Mouse (Mus musculus) central nervous system, embryonic 14 days (tissue): ENCODE results near the gene Praf2. TPM values are rescaled to one million over a fixed set of nuclear protein-coding genes. Genes with fewer than 3 reads are reported as not detected.

ENCODE experiments used
- polyA plus RNA-seq: library from polyadenylated mRNA; depleted of rRNA; stranded (reverse); fragments of >200 nt; gene quantifications from 2 replicates; pipeline ENCODE4 v1.2.3, GENCODE M21; 2012; rRNA removed

Gene Praf2
- 99.6 and 106 TPM in 2 replicates for polyA plus RNA-seq

GRCm38 (mm10) chrX:7728215-7728921, at the start of gene Praf2:
TSS of gene Praf2 (plus strand) at chrX:7728439.

DNA sequence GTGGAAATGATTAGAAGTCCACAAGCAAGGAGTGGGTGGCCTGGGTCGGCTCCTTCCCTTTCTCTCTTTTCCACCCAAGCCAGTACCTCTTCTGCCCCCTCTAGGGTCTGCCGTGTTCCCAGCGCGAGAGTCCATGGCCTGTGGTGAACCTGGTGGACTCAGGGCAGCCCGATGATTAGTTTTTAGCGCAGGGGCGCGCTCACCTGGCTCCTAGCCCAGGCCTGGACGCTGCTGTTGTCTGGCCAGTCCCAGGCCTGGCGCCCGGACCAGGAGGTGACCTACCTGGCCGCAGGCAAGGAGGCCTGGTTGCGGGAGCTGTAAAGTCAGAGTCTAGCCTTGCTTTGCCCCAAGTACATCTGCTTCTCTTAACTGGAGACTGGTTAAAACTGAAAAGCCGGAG, 47.4 kb upstream of the Praf2 start, which contains the start of gene Magix:
TSS of gene Magix (minus strand) at position 388 of the 400 bp plus-strand sequence.

DNA sequence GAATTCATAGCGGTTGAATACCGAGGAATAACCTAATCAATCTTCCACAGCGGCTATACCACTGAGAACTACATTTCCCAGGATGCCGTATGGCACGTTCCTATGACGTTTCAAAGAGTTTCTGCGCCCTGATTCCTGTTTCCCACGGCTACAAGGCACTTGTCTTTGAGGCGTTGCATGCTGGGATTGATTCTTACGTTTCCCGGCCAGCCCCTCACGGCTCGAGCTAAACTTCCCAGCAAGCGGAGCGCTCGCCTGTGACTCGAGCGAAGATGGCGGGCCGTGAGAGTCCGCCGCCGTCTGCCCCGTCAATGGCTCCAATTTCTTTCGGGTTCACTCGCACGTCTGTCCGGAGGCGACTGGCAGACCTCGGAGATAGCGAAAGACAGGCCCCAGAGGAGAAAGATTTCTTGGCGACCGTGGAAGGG, 31.3 kb upstream of the Praf2 start, which contains the start of gene Gpkow:
TSS of gene Gpkow (plus strand) at position 178 of the 428 bp plus-strand sequence.

GRCm38 (mm10) chrX:7714135-7714899, 13.9 kb upstream of the Praf2 start, which contains the start of gene Wdr45:
TSS of gene Wdr45 (plus strand) at chrX:7714333.

GRCm38 (mm10) chrX:7721514-7722281, 6.5 kb upstream of the Praf2 start, which contains the start of gene Gm45208:
TSS of gene Gm45208 (plus strand) at chrX:7722245.

DNA sequence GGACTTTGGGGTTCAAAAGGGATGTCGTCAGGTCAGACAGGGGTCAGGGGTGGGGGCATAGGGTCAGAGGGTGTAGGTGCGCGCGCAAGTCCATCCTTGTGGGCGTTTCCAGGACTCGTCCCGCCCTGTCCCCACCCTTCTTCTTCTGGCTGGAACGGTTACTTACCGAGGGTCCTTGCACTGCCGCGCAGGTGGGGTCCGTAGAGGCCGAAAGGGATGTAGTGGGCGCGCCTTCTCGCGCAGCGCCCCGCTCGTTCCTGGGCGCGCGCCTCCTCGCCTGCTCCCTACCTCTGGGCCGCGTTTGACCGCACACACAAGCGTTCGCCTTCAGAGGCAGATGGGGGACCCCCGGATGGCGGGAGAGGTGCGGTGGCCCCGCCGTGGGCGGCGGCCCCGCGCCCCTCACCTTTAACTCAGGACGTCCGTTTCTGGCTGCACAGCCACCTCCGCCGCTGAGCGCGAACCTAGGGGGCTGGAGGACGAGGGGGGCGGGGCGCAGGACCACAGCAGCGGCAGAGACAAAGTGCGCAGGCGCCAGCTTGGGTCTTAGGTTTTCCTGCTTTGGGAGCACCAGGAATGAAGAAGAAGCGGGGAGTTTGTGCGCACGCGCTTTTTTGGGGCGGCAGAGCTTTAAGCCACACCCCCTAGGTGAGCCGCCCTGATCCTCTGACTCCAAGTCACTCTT, 22.3 kb downstream of the Praf2 start, which contains the start of gene Ccdc120:
TSS of gene Ccdc120 (minus strand) at position 474 of the 685 bp plus-strand sequence.

GRCm38 (mm10) chrX:7762137-7762920, 34.1 kb downstream of the Praf2 start, which contains the start of gene Tfe3:
TSS of gene Tfe3 (plus strand) at chrX:7762560.

Other genes starting within 250 kb of the Praf2 start
- 0.05 and 0.10 TPM in 2 replicates for gene Foxp3, start 154.8 kb upstream of the Praf2 start, polyA plus RNA-seq
- 8.5 and 9.5 TPM in 2 replicates for gene Ppp1r3f, start 154.2 kb upstream of the Praf2 start, polyA plus RNA-seq
- gene Ccdc22, start 122.9 kb upstream of the Praf2 start, polyA plus RNA-seq: 31.5 and 35.4 TPM in 2 replicates
- 0.18 and 0.19 TPM in 2 replicates for gene Cacna1f, start 121.4 kb upstream of the Praf2 start, polyA plus RNA-seq
- 161 and 177 TPM in 2 replicates for gene Syp, start 90.0 kb upstream of the Praf2 start, polyA plus RNA-seq
- gene Prickle3, start 71.2 kb upstream of the Praf2 start, polyA plus RNA-seq: 3.5 and 6.4 TPM in 2 replicates
- 46.2 and 64.5 TPM in 2 replicates for gene Plp2, start 57.0 kb upstream of the Praf2 start, polyA plus RNA-seq
- gene Magix, start 47.2 kb upstream of the Praf2 start, polyA plus RNA-seq: 0.20 and 0.29 TPM in 2 replicates
- 29.7 and 33.7 TPM in 2 replicates for gene Gpkow, start 31.3 kb upstream of the Praf2 start, polyA plus RNA-seq
- gene Wdr45, start 14.1 kb upstream of the Praf2 start, polyA plus RNA-seq: 47.9 and 48.4 TPM in 2 replicates
- 0.57 and 0.83 TPM in 2 replicates for gene Gm45208, start 6.2 kb upstream of the Praf2 start, polyA plus RNA-seq
- 60.1 and 61.7 TPM in 2 replicates for gene Ccdc120, start 22.5 kb downstream of the Praf2 start, polyA plus RNA-seq
- 17.1 and 19.2 TPM in 2 replicates for gene Tfe3, start 34.1 kb downstream of the Praf2 start, polyA plus RNA-seq
- 93.9 and 102 TPM in 2 replicates for gene Gripap1, start 61.3 kb downstream of the Praf2 start, polyA plus RNA-seq
- 4.7 and 5.3 TPM in 2 replicates for gene Kcnd1, start 93.8 kb downstream of the Praf2 start, polyA plus RNA-seq
- 59.6 and 60.4 TPM in 2 replicates for gene Otud5, start 112.9 kb downstream of the Praf2 start, polyA plus RNA-seq
- 19.7 and 20.8 TPM in 2 replicates for gene Pim2, start 149.8 kb downstream of the Praf2 start, polyA plus RNA-seq
- 41.6 and 47.2 TPM in 2 replicates for gene Slc35a2, start 155.6 kb downstream of the Praf2 start, polyA plus RNA-seq
- 217 and 234 TPM in 2 replicates for gene Pqbp1, start 170.8 kb downstream of the Praf2 start, polyA plus RNA-seq
- gene Timm17b, start 170.9 kb downstream of the Praf2 start, polyA plus RNA-seq: 55.3 and 58.3 TPM in 2 replicates
- gene Gm10491, start 179.4 kb downstream of the Praf2 start, polyA plus RNA-seq: not detected in 2 replicates
- not detected in 2 replicates for gene Gm10490, start 181.1 kb downstream of the Praf2 start, polyA plus RNA-seq
- 65.2 and 75.6 TPM in 2 replicates for gene Pcsk1n, start 191.4 kb downstream of the Praf2 start, polyA plus RNA-seq
- gene Eras, start 200.2 kb downstream of the Praf2 start, polyA plus RNA-seq: 0.15 and 0.21 TPM in 2 replicates
- 111 and 113 TPM in 2 replicates for gene Hdac6, start 219.4 kb downstream of the Praf2 start, polyA plus RNA-seq
- 0.33 and 0.34 TPM in 2 replicates for gene Gata1, start 249.6 kb downstream of the Praf2 start, polyA plus RNA-seq